ENCODE assay signal across 9 mouse cellular contexts in genomic region chr19:25665486-25666339, GRCm38 (mm10). TPM values are rescaled to one million over a fixed set of nuclear protein-coding genes. Genes with fewer than 3 reads are reported as not detected.
DNase-seq lines count a peak whose midpoint lies in the region; ATAC-seq and TF ChIP-seq lines count a peak whose summit lies in the region.
"Had no signal": no experiment of that assay in that cellular context is flagged by ENCODE, and none has a peak within 500 bp of the region (broad histone marks: within the 10 kb centered on the region; RNA-seq: fewer than 3 reads in every experiment).

No protein-coding gene starts in this region.

- H3K36me3 ChIP-seq in intestine, embryonic 14.5 days (ENCODE audit: control insufficient read depth, insufficient read depth, low read length): no peaks in the 10 kb centered on the region
- H3K36me3 ChIP-seq in intestine, embryonic 15.5 days: no peaks in the 10 kb centered on the region
- no peaks in the 10 kb centered on the region for H3K36me3 ChIP-seq in liver, embryonic 14.5 days (replicated peaks; ENCODE audit: control insufficient read depth, insufficient read depth, low read depth)

- peak overlapping the region; percentile 33 for H3K4me2 ChIP-seq in intestine, embryonic 14.5 days (ENCODE audit: low read length)
- no peak overlapping the region for H3K4me2 ChIP-seq in intestine, embryonic 15.5 days (replicated peaks)
- H3K4me2 ChIP-seq in liver, embryonic 14.5 days (ENCODE audit: low read depth): no peak overlapping the region

- no peak overlapping the region for H3K4me3 ChIP-seq in intestine, embryonic 14.5 days (ENCODE audit: low read depth, low read length)
- no peak overlapping the region for H3K4me3 ChIP-seq in intestine, embryonic 15.5 days (replicated peaks)
- no peak overlapping the region for H3K4me3 ChIP-seq in liver, embryonic 14.5 days (ENCODE audit: insufficient read depth in 1 of 2, low read depth in 2 of 2, low read length in 2 of 2)

- TF ChIP-seq CTCF in liver, embryonic 14.5 days (IDR thresholded peaks at IDR 0.05; ENCODE audit: low read depth): peak; percentile 42; the same call in 1 of the 2 replicates

- peaks cover 76% of the 10 kb centered on the region for H3K27me3 ChIP-seq in intestine, embryonic 14.5 days (replicated peaks; ENCODE audit: control insufficient read depth, insufficient read depth, low read length)
- peaks cover 67% of the 10 kb centered on the region for H3K27me3 ChIP-seq in intestine, embryonic 15.5 days (replicated peaks)
- H3K27me3 ChIP-seq in liver, embryonic 14.5 days (ENCODE audit: control insufficient read depth, insufficient read depth, low read length): peaks cover 48% of the 10 kb centered on the region

- no peak for ATAC-seq in intestine, embryonic 14.5 days (replicated peaks; ENCODE audit: low FRiP score, low TSS enrichment, low read depth)
- no peak for ATAC-seq in intestine, embryonic 15.5 days
- no peak for ATAC-seq in liver, embryonic 14.5 days (ENCODE audit: insufficient read depth)

- H3K9ac ChIP-seq in intestine, embryonic 14.5 days (ENCODE audit: low read length): no peak overlapping the region
- H3K9ac ChIP-seq in intestine, embryonic 15.5 days: no peak overlapping the region
- H3K9ac ChIP-seq in liver, embryonic 14.5 days (replicated peaks): no peak overlapping the region

- H3K9me3 ChIP-seq in intestine, embryonic 14.5 days (ENCODE audit: control insufficient read depth, low read length): no peaks in the 10 kb centered on the region
- no peaks in the 10 kb centered on the region for H3K9me3 ChIP-seq in intestine, embryonic 15.5 days
- no peaks in the 10 kb centered on the region for H3K9me3 ChIP-seq in liver, embryonic 14.5 days (ENCODE audit: control insufficient read depth, low read length)

- peak; percentile 55 for DNase-seq in intestine, embryonic 14.5 days (ENCODE audit: low spot score)
- peak; percentile 38 for DNase-seq in ES-CJ7 (ENCODE audit: low read depth, low spot score)
- DNase-seq in embryo, embryonic 10.5 days (ENCODE audit: low spot score): peak; percentile 56
- no peak for DNase-seq in liver, embryonic 14.5 days (ENCODE audit: low read depth in 3 of 3, low spot score in 3 of 3)
- DNase-seq in urinary bladder, postnatal 36 days (ENCODE audit: low spot score in 2 of 2): no peak
- no peak for DNase-seq in retina, embryonic 14.5 days (ENCODE audit: low spot score)
- DNase-seq: cerebellum, adult 9-11 months; lung, postnatal 10 days had no signal

- WGBS in intestine, embryonic 14.5 days: 3% methylated on average over 31 of the region's 31 CpGs
- 3% methylated on average over 31 of the region's 31 CpGs for WGBS in intestine, embryonic 15.5 days
- 4% methylated on average over 31 of the region's 31 CpGs for WGBS in liver, embryonic 14.5 days (ENCODE audit: insufficient replicate concordance)

- no peaks in the 10 kb centered on the region; the same call in 1 of the 2 replicates for H3K4me1 ChIP-seq in intestine, embryonic 14.5 days (replicated peaks; ENCODE audit: control insufficient read depth, insufficient read depth, low read length)
- 0 out of 2 replicates have a peak, but pooled peaks cover 6% of the 10 kb centered on the region for H3K4me1 ChIP-seq in intestine, embryonic 15.5 days (replicated peaks)
- no peaks in the 10 kb centered on the region for H3K4me1 ChIP-seq in liver, embryonic 14.5 days (replicated peaks; ENCODE audit: control insufficient read depth in 2 of 2, insufficient read depth in 2 of 2, low read length in 1 of 2)

- TF ChIP-seq EP300 in liver, embryonic 14.5 days (IDR thresholded peaks at IDR 0.05; ENCODE audit: low read depth): no peak

- no peak overlapping the region for H3K27ac ChIP-seq in intestine, embryonic 14.5 days (ENCODE audit: low read depth)
- H3K27ac ChIP-seq in intestine, embryonic 15.5 days: no peak overlapping the region
- no peak overlapping the region for H3K27ac ChIP-seq in liver, embryonic 14.5 days

RNA-seq across cellular contexts. Expression of gene Dmrt2, which starts 6.5 kb away (rescaled TPM):
- 0.18 TPM in 1 of 2 replicates, not detected in the other for polyA plus RNA-seq in intestine, embryonic 14.5 days (2014; fragmentation: Nextera tagmentation; extraction: Ambion mirVana)
- polyA plus RNA-seq in intestine, embryonic 15.5 days (2015; fragmentation: Nextera tagmentation; extraction: Ambion mirVana): 0.20 and 0.40 TPM in 2 replicates
- 0.18 and 0.35 TPM in 2 replicates for polyA plus RNA-seq in liver, embryonic 14.5 days (2012; rRNA removed)
- polyA plus RNA-seq in liver, embryonic 14.5 days (2014; fragmentation: Nextera tagmentation; extraction: Ambion mirVana): 0.27 and 0.57 TPM in 2 replicates

RNA-seq across cellular contexts. Expression of gene Dmrt3, which starts 55.6 kb away (rescaled TPM):
- 0.45 and 0.69 TPM in 2 replicates for polyA plus RNA-seq in intestine, embryonic 14.5 days (2014; fragmentation: Nextera tagmentation; extraction: Ambion mirVana)
- 0.30 and 0.41 TPM in 2 replicates for polyA plus RNA-seq in intestine, embryonic 15.5 days (2015; fragmentation: Nextera tagmentation; extraction: Ambion mirVana)
- polyA plus RNA-seq in liver, embryonic 14.5 days (2012; rRNA removed): 0.02 TPM in 1 of 2 replicates, not detected in the other
- not detected in 2 replicates for polyA plus RNA-seq in liver, embryonic 14.5 days (2014; fragmentation: Nextera tagmentation; extraction: Ambion mirVana)

Comparison
In these comparisons a context has a peak if more than half of its experiments do, and no peak if none do; other contexts are left out.
1. DNase-seq: peak in intestine, embryonic 14.5 days (single experiment), ES-CJ7 (single experiment) and embryo, embryonic 10.5 days (single experiment); none in liver, embryonic 14.5 days (0 of 3), urinary bladder, postnatal 36 days (0 of 2) and retina, embryonic 14.5 days (single experiment).